Mouse (Mus musculus) heart, adult 18-20 months (tissue): ENCODE measurements around the gene Gm10778. TPM values are rescaled to one million over a fixed set of nuclear protein-coding genes. Genes with fewer than 3 reads are reported as not detected.

Source experiments
- DNase-seq, 2 experiments: peaks; one replicate each; pipeline ENCODE4 v3.0.0; 2021 to 2022; ENCODE audit warnings: mixed read lengths in 1 of 2
- long read RNA-seq, 2 experiments: library from polyadenylated mRNA; stranded (forward); transcript quantifications; one replicate each; pipeline ENCODE4 v2.0.0; 2021
- total RNA-seq, 2 experiments: library from RNA; stranded (reverse); gene quantifications; 2 replicates each; pipeline ENCODE4 v1.2.3; 2021

The Gm10778 gene
- 1 to 10 TPM; 1.9 to 2.0 TPM for total RNA-seq
- long read RNA-seq, experiment 1, result 0 reads
- long read RNA-seq, experiment 2, partial matches to known transcripts, result 0 of 1 reads
- long read RNA-seq, experiment 2, other reads (novel, unspliced or antisense), result 1 of 1 reads

GRCm38 (mm10) chr10:81648803-81649775 is at the start of gene Gm10778:
Gm10778 (plus strand) TSS chr10:81649059.
- DNase-seq, result peak; percentile 91 to 95

GRCm38 (mm10) chr10:81599630-81600029 is 49.2 kb upstream of the Gm10778 start:
- no peak for DNase-seq

- peak in 1 of 2 experiments; percentile 17 for DNase-seq
Measured at GRCm38 (mm10) chr10:81600096-81600495, 48.8 kb upstream of the Gm10778 start.

- DNase-seq, result peak; percentile 96
Measured at GRCm38 (mm10) chr10:81600738-81601203, 48.1 kb upstream of the Gm10778 start, which contains the start of gene Tle6. Tle6 (minus strand) TSS chr10:81601073.

GRCm38 (mm10) chr10:81601396-81601905 is 47.4 kb upstream of the Gm10778 start:
- DNase-seq, result no peak

- DNase-seq, result peak; percentile 37 to 61
Measured at GRCm38 (mm10) chr10:81602741-81603151, 46.1 kb upstream of the Gm10778 start.

GRCm38 (mm10) chr10:81604019-81604967 is 44.6 kb upstream of the Gm10778 start:
- no peak for DNase-seq

- DNase-seq, result peak; percentile 90 to 94
Measured at GRCm38 (mm10) chr10:81604968-81605665, 43.7 kb upstream of the Gm10778 start.

GRCm38 (mm10) chr10:81605666-81605973 is 43.2 kb upstream of the Gm10778 start:
- no peak for DNase-seq

- DNase-seq, result peak; percentile 96 to 99
Measured at GRCm38 (mm10) chr10:81605974-81606751, 42.7 kb upstream of the Gm10778 start, which contains the start of gene BC025920. BC025920 (plus strand) TSS chr10:81606270.

- DNase-seq, result no peak
Measured at GRCm38 (mm10) chr10:81608308-81608707, 40.6 kb upstream of the Gm10778 start.

GRCm38 (mm10) chr10:81612779-81613178 is 36.1 kb upstream of the Gm10778 start:
- DNase-seq, result no peak

GRCm38 (mm10) chr10:81615486-81615885 is 33.4 kb upstream of the Gm10778 start:
- no peak for DNase-seq

GRCm38 (mm10) chr10:81619976-81620375 is 28.9 kb upstream of the Gm10778 start:
- DNase-seq, result no peak

- DNase-seq, result no peak
Measured at GRCm38 (mm10) chr10:81620786-81621185, 28.1 kb upstream of the Gm10778 start.

GRCm38 (mm10) chr10:81623441-81623840 is 25.4 kb upstream of the Gm10778 start:
- DNase-seq, result no peak

- DNase-seq, result no peak
Measured at GRCm38 (mm10) chr10:81626101-81626993, 22.5 kb upstream of the Gm10778 start.

GRCm38 (mm10) chr10:81626994-81627835 is 21.6 kb upstream of the Gm10778 start, which contains the start of gene Sirt6:
Sirt6 (minus strand) TSS chr10:81627797.
- peak; percentile 95 to 96 for DNase-seq
